Mouse (Mus musculus) granulocyte monocyte progenitor cell, adult 5-6 weeks (primary cell): ENCODE results near the gene Tmem174. TPM values are rescaled to one million over a fixed set of nuclear protein-coding genes. Genes with fewer than 3 reads are reported as not detected.

ENCODE experiments used
- ATAC-seq: replicated peaks from 2 replicates; pipeline ENCODE4 v1.8.0; 2016; ENCODE audit warnings: mild to moderate bottlenecking, moderate TSS enrichment, inconsistent platforms; ENCODE audit not compliant: poor library complexity, severe bottlenecking
- total RNA-seq, 2 experiments: library from RNA; stranded (forward) in 1 of 2; stranded (reverse) in 1 of 2; fragments of 200-712, 200-1000 nt in 1 of 2; fragments of >200 nt in 1 of 2; fragmentation: Nextera tagmentation in 1 of 2; gene quantifications; 2 replicates each; pipeline ENCODE4 v1.2.3; 2014 to 2017

The Tmem174 gene
- total RNA-seq, 2 experiments from 2014 or later, result not detected

DNA sequence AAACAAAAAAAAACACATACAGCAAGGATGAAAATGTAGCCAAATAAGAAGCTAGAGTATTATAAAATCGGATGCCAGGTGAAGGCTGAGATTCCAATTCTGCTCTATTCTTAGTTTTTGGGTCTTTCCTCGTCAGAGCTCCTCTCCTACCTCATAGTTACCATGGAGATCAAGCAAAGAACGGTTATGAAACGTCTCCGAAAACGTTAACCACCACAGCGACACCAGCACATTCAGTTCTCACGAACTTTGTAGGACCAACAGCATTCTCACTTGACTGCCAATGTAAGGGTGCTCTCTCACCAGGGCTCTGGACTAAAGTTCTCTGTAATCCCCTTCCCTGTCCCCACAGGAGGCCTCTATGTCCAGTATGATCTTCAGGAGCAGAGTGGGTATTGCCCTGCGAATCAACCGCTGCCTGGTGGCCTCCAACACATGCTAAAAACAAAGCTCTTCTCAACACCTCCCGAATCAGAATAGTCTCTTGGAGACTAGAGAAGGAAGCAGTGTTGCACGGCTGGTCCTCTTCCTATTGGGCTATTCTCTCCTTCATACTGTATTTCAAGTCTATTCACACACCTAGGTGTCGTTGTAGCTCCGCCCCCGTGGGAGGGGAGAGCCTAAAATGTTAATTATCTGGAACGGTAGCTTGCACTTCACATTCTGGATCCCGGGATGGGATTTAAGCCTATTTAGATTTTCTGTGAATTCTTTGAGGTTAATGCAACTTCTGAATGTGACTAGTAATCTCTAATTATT is 50.2 kb downstream of the Tmem174 start:
- no peak for ATAC-seq

Other genes with a start within 250 kb of the Tmem174 start
- 2.2 and 5.0 TPM in 2 replicates for gene Gm10320, start 145.4 kb downstream of the Tmem174 start, total RNA-seq (2014; fragmentation: Nextera tagmentation)
- gene Gm10320, start 145.4 kb downstream of the Tmem174 start, total RNA-seq (2017), result 2.2 and 3.5 TPM in 2 replicates
- not detected in 2 replicates for gene Tmem171, start 57.4 kb upstream of the Tmem174 start, total RNA-seq (2014; fragmentation: Nextera tagmentation)
- not detected in 2 replicates for gene Tmem171, start 57.4 kb upstream of the Tmem174 start, total RNA-seq (2017)
- 47.5 and 48.2 TPM in 2 replicates for gene Fcho2, start 178.0 kb upstream of the Tmem174 start, total RNA-seq (2014; fragmentation: Nextera tagmentation)
- 14.7 TPM in 2 replicates for gene Fcho2, start 178.0 kb upstream of the Tmem174 start, total RNA-seq (2017)